Mouse (Mus musculus) layer of hippocampus, adult 18-20 months (tissue): Measurements from ENCODE around the gene Sv2a. TPM values are rescaled to one million over a fixed set of nuclear protein-coding genes. Genes with fewer than 3 reads are reported as not detected.
A peak's percentile ranks its signal among the peaks of the same experiment; 100 is the strongest.
"Not testable (repeated sequence)": the region's sequence is repeated elsewhere in the genome, so short reads cannot be mapped to it uniquely, and the experiment has no call there.

Experiments
- DNase-seq, 2 experiments: peaks; one replicate each; pipeline ENCODE4 v3.0.0; 2022; ENCODE audit warnings: low spot score in 2 of 2
- total RNA-seq, 2 experiments: library from RNA; stranded (reverse); gene quantifications; 2 replicates each; pipeline ENCODE4 v1.2.3; 2021

Gene Sv2a
- total RNA-seq, 2 experiments from 2014 or later = 359 to 373 TPM

DNA sequence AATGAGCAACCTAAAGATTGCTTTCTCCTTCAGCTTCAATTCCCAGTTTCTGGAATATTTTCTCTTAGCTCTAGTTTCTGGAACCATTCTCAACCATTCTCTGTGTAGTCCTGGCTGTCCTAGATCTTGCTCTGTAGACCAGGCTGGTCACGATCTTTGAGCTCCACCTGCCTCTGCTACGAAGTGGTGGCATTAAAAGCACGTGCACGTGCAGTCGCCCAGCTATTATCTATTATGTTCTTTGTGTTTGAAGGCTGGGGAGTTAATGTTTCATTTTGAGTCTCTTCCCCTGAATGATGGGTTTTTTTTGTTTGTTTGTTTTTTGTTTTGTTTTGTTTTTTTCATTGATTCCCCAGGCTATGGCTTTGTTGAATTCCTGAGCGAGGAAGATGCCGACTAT lies 7.8 kb upstream of the Sv2a start:
- DNase-seq = no peak

DNA sequence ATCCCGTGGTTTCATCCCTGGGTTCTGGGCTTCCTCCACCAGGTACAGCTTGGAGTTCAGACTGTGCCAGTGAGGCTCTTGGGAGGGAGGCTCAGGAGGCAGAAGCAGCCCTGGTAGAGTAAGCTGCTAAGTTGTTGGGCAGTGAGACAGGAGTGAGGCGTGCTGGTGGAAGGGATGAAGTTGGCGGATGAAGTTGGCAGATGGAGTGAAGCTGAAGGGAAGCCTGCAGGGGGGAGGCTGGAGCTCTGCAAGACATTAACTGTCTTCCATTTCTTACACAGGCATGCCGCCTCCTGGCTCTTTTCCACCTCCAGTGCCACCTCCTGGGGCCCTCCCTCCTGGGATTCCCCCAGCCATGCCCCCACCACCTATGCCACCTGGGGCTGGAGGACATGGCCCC lies 6.9 kb upstream of the Sv2a start:
- not testable (repeated sequence) for DNase-seq

DNA sequence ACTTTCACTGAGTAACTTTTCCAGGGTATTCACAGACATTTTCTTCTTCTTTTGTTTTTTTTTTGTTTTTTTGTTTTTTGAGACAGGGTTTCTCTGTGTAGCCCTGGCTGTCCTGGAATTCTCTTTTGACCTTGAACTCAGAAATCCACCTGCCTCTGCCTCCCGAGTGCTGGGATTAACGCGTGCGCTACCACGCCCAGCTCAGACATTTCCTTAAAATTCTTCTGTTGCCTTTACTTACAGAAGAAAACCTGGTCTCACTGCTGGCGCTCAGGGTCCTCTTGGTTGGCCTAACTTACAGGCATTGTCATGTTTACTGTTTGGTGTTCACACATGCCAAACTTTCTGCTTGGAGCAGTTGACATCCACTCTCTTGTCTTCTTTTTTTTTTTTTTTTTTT lies 5.7 kb upstream of the Sv2a start:
- DNase-seq = no peak

- DNase-seq = no peak
Observed at GRCm38 (mm10) chr3:96178427-96178826, 2.5 kb upstream of the Sv2a start.

DNA sequence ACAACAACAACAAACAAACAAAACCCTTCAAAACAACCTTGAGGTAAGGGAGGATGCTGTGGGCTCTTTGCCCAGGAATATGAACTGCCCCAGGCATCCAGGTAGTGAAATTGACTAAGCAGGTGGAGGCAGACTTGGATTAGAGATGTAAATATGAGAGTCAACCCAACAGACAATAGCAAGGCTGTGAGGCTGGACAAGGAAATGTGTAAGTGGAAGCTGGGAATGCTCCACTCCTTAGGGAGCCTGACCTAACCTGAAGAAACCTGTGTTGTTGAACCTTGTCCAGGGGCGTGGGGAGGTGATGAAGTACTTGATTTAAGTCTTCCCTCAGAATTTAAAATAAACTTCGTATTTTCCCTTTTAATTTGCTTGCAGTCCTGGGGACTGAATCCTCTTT lies 2.0 kb upstream of the Sv2a start:
- no peak for DNase-seq

- DNase-seq = no peak
Observed at GRCm38 (mm10) chr3:96179531-96179930, 1.4 kb upstream of the Sv2a start.

DNA sequence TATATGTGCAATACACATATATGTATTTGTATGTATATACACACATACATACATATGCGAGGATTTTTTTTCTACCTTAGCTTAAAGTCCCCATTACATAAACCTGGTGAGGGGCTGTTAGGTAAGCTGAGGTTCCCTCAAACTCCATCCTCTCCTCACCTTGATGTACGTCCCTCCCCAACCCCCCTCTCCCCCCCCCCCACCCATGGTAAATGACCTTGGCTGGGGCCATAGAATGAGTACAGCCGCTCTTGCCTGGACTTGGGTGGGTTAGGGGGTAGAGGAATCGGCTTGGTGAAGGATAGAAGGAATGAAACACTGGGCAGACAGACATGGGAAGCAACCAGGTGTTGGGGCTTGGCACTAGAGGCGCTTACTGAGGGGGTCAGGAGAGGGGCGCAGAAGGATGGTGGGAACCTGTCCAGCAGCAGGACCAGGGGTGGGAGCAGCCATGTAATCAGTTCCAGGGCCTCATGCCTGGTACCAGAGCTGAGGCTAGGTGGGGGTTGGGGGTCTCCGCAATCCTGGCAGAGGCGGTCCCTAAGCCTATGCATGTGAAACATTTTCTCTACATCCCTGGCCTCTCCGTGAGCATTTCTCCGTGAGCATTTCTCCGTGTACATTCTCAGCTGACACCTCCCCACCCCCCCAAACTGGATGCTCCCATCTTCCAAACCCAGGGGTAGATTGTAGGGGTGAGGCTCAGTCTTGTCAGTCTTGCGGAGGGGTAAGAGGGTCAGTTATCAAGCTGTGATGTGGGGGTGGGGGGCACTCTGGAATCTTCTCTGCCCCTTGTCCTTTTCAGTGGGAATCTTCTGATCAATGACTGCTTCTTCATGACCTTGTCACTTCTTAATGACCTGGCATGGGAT lies 795 bp downstream of the Sv2a start:
- no peak for DNase-seq

GRCm38 (mm10) chr3:96182382-96182776 lies 1.4 kb downstream of the Sv2a start:
- no peak for DNase-seq

- no peak for DNase-seq
Observed at GRCm38 (mm10) chr3:96192977-96193376, 12.0 kb downstream of the Sv2a start.

GRCm38 (mm10) chr3:96194966-96195365 lies 14.0 kb downstream of the Sv2a start:
- DNase-seq = no peak

- DNase-seq = no peak
Observed at GRCm38 (mm10) chr3:96195616-96196313, 14.8 kb downstream of the Sv2a start.

DNA sequence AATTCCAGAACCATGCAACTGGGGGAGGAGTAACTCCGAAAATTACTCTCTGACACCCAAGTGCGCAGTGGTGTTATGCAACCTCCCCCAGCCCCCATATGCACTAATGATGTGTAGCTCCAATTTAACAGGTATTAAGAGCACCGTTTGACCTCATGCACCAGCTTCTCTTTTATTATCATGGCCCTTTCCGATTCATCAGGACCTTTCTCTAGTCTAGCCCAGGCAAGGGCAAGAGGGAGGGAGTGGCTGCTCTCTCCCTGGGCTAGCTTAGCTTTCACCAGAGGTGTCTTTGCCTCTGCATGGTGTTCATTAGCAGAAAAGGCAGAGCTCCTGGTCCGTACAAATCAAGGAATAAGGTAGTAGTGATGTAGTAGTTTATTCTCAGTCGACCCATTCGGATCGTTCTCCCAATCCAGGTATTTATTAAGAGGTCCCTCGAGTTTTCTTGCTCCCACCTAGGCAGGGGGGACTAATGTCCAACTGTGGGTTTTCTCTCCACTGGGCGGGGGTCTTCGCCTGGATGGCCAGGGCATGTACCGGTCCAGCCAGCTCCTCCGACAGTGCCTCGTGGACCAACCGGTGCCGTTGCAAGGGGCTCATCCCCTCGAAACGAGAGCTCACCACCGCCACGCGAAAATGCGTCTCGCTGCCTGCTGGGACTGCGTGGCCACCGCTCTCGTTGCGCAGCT lies 15.6 kb downstream of the Sv2a start:
- peak in 1 of 2 experiments; percentile 51 for DNase-seq

DNA sequence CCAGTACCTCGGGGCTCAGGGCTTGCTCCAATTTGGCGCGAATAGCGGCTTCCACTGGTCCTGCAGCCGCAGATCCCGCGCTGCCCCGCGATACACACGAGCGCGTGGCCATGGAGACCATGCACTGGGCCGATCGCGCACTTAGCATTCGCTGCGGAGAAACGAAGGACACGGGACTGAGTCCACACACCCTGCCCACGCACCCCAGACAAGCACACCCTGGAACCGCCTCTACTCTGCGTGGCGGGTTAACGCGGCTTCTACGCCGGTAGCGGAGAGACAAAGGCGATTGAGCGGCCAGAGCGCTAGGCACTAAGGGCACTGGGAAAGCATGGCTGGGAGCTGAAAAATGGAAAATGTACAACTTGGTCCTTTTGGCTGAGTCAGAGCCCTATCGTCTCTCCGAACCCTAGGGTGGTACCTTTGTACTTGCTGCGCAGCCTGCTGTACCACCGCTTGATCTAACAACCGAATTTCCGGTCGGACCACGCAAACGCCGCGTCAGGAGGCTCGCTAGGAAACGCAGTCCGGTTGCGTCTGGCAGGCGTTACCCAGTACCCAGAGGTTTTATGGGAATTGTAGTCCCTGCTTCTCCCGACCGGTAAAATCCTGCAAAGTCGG lies 16.3 kb downstream of the Sv2a start:
- DNase-seq = peak; percentile 92 to 96

DNA sequence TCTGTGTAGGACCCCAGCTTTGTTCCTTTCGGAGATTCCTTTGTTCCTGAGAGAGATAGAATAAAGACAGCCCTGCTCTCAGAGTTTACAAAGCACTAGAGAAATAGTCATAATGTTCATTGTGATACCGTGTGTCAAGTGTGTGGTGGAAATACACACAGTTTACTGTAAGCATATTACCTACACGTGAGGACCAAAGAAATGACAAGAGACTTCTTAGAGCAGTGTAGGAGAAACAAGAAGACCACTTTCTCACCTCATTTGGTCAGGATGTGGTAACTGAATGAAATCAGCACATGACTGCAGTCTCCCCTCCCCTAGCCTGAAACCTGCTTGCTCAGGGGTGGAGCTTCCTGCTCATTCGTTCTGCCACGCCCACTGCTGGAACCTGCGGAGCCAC lies 17.2 kb downstream of the Sv2a start:
- DNase-seq = no peak

DNA sequence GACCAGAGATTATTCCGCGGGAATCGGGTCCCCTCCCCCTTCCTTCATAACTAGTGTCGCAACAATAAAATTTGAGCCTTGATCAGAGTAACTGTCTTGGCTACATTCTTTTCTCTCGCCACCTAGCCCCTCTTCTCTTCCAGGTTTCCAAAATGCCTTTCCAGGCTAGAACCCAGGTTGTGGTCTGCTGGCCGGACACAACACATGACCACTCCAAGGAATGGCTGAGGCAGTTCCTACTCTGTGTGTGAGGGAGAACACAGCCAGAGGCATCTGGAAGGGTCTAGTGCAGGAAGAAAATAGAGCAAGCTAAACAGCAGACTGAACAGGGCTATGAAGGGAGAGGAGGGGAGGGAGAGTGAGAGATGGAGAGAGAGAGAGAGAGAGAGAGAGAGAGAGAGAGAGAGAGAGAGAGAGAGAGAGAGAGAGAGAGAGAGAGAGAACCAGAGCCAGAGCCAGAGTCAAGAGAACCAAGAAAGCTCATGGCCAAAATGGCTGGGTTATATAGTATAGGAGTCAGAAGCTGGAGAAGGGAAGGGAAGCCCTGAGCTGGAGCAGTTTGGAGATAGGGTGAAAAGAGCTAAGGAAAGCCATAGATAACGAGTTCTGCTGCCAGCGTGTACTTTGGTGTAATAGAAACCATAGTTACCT lies 17.8 kb downstream of the Sv2a start:
- DNase-seq = not testable (repeated sequence)

GRCm38 (mm10) chr3:96199731-96200130 lies 18.8 kb downstream of the Sv2a start:
- DNase-seq = no peak

DNA sequence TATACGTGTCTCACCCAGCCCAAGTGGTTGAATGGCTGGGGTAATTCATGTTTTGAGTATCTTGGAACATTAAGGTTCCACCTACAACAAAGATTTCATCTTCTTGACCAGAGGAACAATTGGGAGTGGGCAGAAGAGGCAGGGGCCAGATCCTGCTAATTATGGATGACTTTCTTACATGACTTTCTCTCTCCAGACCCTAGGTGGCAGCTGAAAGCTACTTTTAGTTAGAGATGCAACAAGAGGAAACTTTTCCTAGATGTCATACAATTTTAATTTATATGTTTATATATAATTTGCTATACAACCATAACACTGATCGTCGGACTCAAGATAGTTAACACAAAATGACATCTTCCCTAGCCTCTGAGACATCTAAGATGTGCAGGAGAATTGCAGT lies 26.9 kb downstream of the Sv2a start:
- DNase-seq = no peak

GRCm38 (mm10) chr3:96209242-96209641 lies 28.3 kb downstream of the Sv2a start:
- no peak for DNase-seq

DNA sequence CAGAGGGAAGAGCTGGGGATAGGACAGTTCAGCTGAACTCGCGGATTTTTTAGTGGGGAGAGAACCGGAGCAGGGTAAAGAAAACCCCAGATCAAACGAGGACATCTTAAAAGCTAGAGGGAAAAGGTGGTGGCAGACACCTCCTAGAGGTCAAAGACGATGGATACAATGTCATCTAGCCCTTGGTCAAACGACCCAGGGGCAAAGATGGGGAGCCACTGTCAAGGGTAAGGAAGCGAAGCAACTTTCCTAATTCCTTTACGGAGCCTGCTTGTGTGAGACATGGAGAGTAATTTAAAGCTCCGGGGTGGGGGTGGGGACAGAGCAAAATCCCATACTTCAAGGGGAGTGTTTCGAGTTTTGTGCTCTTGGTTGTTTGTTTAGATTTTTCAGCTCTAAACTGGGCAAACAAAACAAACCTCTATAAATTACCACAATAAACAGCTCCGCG lies 38.3 kb downstream of the Sv2a start:
- no peak for DNase-seq

GRCm38 (mm10) chr3:96219661-96220130 lies 38.7 kb downstream of the Sv2a start, which contains the start of the genes Bola1 and Hist2h2ab:
Gene Bola1, minus strand, starts transcription at chr3:96219709.
Gene Hist2h2ab, plus strand, starts transcription at chr3:96219865.
- peak; percentile 77 to 91 for DNase-seq
